Mouse (Mus musculus) kidney, adult 2 months (tissue): ENCODE data around the gene Enpp1. TPM values are rescaled to one million over a fixed set of nuclear protein-coding genes. Genes with fewer than 3 reads are reported as not detected.

Experiments
- DNase-seq: peaks from one replicate; pipeline ENCODE4 v3.0.0; 2021
- H3K27ac ChIP-seq: fragments of 200-500 bp; 2 replicates; pipeline ENCODE4 v1.5.1; 2012; ENCODE audit warnings: low read depth, low read length, control low read depth, inconsistent platforms; ENCODE audit not compliant: insufficient read depth
- H3K27me3 ChIP-seq: fragments of 200-500 bp; replicated peaks from 2 replicates; pipeline ENCODE4 v1.6.1; 2012; ENCODE audit warnings: mild to moderate bottlenecking, moderate library complexity, low read length, inconsistent platforms; ENCODE audit not compliant: control insufficient read depth, insufficient read depth
- H3K36me3 ChIP-seq: fragments of 200-500 bp; 2 replicates; pipeline ENCODE4 v1.6.1; 2012; ENCODE audit warnings: mild to moderate bottlenecking, moderate library complexity, low read length, inconsistent platforms; ENCODE audit not compliant: control insufficient read depth, insufficient read depth
- H3K4me1 ChIP-seq: fragments of 200-500 bp; 2 replicates; pipeline ENCODE4 v1.6.1; 2011; ENCODE audit warnings: low read length; ENCODE audit not compliant: control insufficient read depth, insufficient read depth
- H3K4me3 ChIP-seq: fragments of 200-500 bp; 2 replicates; pipeline ENCODE4 v1.5.1; 2011; ENCODE audit warnings: mild to moderate bottlenecking, low read depth, low read length, control low read depth; ENCODE audit not compliant: insufficient read depth
- CTCF ChIP-seq: fragments of 200-500 bp; conservative IDR thresholded peaks from 2 replicates; pipeline ENCODE4 v1.5.1; 2011; ENCODE audit warnings: low read depth, mild to moderate bottlenecking, control low read depth, low read length, moderate library complexity, mixed read lengths; ENCODE audit not compliant: insufficient read depth, insufficient read length
- POLR2A ChIP-seq: fragments of 200-500 bp; IDR thresholded peaks from one replicate; pipeline ENCODE4 v1.6.1; 2011; ENCODE audit warnings: low read depth, low read length, control low read depth
- WGBS: fragments of 180-500 bp; shearing (Covaris S2); methylation state at CpG from one replicate; pipeline ENCODE4 v1.1.7; 2018; 5-methylcytosine and 5-hydroxymethylcytosine counted together
- polyA plus RNA-seq: library from polyadenylated mRNA; depleted of rRNA; stranded (reverse); fragments of >200 nt; gene quantifications from 2 replicates; pipeline ENCODE4 v1.2.3, GENCODE M21; 2012

The Enpp1 gene
- polyA plus RNA-seq, 1 experiment, result 8.5 TPM

- Histone ChIP-seq H3K27me3 (no peaks in the 10 kb centered on the region), H3K36me3 (no peaks in the 10 kb centered on the region), H3K4me1 (peaks cover 2% of the 10 kb centered on the region; the same call in 1 of the 2 replicates), H3K27ac (no peak overlapping the region), H3K4me3 (no peak overlapping the region)
- TF ChIP-seq CTCF (no peak), POLR2A (no peak)
- DNase-seq, result no peak
- WGBS, result 93% methylated on average over 10 of the region's 10 CpGs
Observed at GRCm38 (mm10) chr10:24635884-24636283, 76.1 kb downstream of the Enpp1 start.

DNA sequence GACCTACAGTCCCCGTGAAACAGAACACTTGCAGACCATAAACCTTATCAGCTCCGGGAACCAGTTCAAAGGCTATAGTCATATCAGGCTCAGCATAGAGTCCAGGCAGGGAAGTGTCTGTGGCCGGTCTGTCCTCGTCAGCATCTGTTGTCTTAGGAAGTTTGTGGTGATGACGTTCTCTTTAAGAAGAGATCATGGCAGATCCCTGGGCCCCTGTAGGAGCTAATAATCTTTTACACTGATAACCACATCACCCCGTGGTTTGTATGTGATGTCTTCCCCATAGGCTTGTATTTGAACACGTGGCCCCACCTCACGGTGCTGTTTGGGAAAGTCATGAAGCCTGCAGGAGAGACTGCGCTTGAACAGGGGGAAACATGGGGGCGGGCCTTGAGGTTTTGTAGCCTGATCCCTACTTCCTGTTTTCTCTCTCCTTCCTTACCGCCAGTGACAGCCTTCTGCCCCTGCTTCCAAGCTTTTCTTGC, 76.6 kb downstream of the Enpp1 start:
- no peak overlapping the region for H3K27ac ChIP-seq
- DNase-seq, result peak; percentile 19
- H3K4me3 ChIP-seq, result no peak overlapping the region
- 76% methylated on average over 11 of the region's 11 CpGs for WGBS
- TF ChIP-seq POLR2A (no peak), CTCF (no peak)
- H3K4me1 ChIP-seq, result peaks cover 2% of the 10 kb centered on the region; the same call in 1 of the 2 replicates
- H3K27me3 ChIP-seq, result no peaks in the 10 kb centered on the region
- no peaks in the 10 kb centered on the region for H3K36me3 ChIP-seq

DNA sequence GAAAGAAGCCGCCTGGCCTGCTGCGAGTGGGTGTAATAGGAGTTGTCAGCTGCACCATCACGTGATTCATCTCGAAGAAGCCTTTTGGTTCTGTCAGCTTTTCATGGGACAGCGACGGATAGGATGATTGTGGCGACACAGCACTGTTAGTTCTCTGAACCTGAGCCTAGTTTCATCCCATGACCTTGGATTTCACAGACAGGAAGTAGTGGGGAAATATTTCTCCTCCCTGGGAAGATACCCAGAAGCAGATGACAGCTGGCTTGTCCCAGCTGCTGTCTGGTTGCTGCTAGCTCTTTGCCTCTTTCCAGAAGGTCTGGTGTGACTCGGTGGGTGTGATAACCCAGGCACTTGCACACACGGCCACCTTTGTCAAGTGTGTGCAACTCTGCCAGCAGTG, 77.7 kb downstream of the Enpp1 start:
- no peaks in the 10 kb centered on the region for H3K36me3 ChIP-seq
- H3K4me3 ChIP-seq, result no peak overlapping the region
- DNase-seq, result peak; percentile 57
- WGBS, result 53% methylated on average over 9 of the region's 9 CpGs
- H3K27ac ChIP-seq, result no peak overlapping the region; the same call in 1 of the 2 replicates
- no peaks in the 10 kb centered on the region for H3K27me3 ChIP-seq
- no peak for TF ChIP-seq POLR2A
- no peak for TF ChIP-seq CTCF
- H3K4me1 ChIP-seq, result peaks cover 3% of the 10 kb centered on the region; the same call in 1 of the 2 replicates

- no peak overlapping the region for H3K4me3 ChIP-seq
- H3K27me3 ChIP-seq, result no peaks in the 10 kb centered on the region
- WGBS, result 91% methylated on average over 5 of the region's 5 CpGs
- TF ChIP-seq POLR2A (no peak), CTCF (no peak)
- 0 out of 2 replicates have a peak, but pooled peaks cover 4% of the 10 kb centered on the region for H3K4me1 ChIP-seq
- H3K27ac ChIP-seq, result no peak overlapping the region
- no peak for DNase-seq
- H3K36me3 ChIP-seq, result no peaks in the 10 kb centered on the region
Observed at GRCm38 (mm10) chr10:24631122-24631521, 80.8 kb downstream of the Enpp1 start.

GRCm38 (mm10) chr10:24630469-24631081, 81.4 kb downstream of the Enpp1 start:
- peak; percentile 60 for DNase-seq
- H3K27me3 ChIP-seq, result no peaks in the 10 kb centered on the region
- no peak overlapping the region for H3K27ac ChIP-seq
- no peaks in the 10 kb centered on the region for H3K36me3 ChIP-seq
- TF ChIP-seq POLR2A (no peak), CTCF (peak; percentile 78)
- no peak overlapping the region for H3K4me3 ChIP-seq
- 23% methylated on average over 18 of the region's 18 CpGs for WGBS
- H3K4me1 ChIP-seq, result 0 out of 2 replicates have a peak, but pooled peaks cover 4% of the 10 kb centered on the region

DNA sequence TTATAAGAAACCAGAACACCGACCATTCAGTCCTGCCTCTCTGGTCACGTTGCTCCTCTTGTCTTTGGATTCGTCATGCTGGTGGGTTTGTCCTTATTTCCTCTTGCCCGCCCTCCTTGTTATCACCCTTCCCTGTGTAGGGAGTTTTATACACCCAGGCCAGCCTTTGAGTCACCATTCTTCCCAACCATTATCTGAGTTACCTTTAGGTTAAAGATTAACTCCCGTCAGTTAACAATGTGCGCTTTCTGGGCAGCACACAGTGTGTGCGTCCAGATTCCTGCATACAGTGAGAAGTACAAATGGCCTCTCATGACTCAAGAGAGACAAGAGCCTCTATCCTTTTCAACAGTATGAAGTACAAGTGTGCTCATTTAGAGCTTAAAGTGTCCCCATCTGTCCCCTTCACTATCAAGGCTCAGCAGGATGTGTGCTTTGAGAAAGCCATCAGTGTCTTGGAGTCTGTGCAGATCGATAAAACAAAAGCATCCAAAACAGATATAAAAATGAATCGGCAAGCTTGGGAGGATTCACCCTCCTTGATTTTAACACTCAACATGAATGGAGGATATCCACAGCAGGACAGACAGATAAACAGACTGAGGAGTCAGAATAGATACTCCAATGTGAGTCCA, 82.8 kb downstream of the Enpp1 start:
- no peak for TF ChIP-seq CTCF
- no peak for TF ChIP-seq POLR2A

GRCm38 (mm10) chr10:24628466-24628865, 83.5 kb downstream of the Enpp1 start:
- Histone ChIP-seq H3K27ac (no peak overlapping the region), H3K4me3 (no peak overlapping the region), H3K4me1 (0 out of 2 replicates have a peak, but pooled peaks cover 4% of the 10 kb centered on the region), H3K27me3 (no peaks in the 10 kb centered on the region), H3K36me3 (no peaks in the 10 kb centered on the region)
- DNase-seq, result no peak
- 86% methylated on average over 9 of the region's 9 CpGs for WGBS
- TF ChIP-seq CTCF (no peak), POLR2A (no peak)

More for the DNA sequence above, 82.8 kb downstream of the Enpp1 start:
- Histone ChIP-seq H3K4me3 (no peak overlapping the region), H3K27me3 (no peaks in the 10 kb centered on the region), H3K4me1 (0 out of 2 replicates have a peak, but pooled peaks cover 4% of the 10 kb centered on the region), H3K36me3 (no peaks in the 10 kb centered on the region), H3K27ac (no peak overlapping the region)
- DNase-seq, result no peak
- 47% methylated on average over 9 of the region's 9 CpGs for WGBS
